In genomic region chr17:29769631-29770030, GRCm38 (mm10) we compare ENCODE assay signal across 14 mouse cellular contexts. TPM values are rescaled to one million over a fixed set of nuclear protein-coding genes. Genes with fewer than 3 reads are reported as not detected.
A peak's percentile ranks its signal among the peaks of the same experiment; 100 is the strongest.
DNase-seq lines count a peak whose midpoint lies in the region; ATAC-seq and TF ChIP-seq lines count a peak whose summit lies in the region.
"Had no signal": no experiment of that assay in that cellular context is flagged by ENCODE, and none has a peak within 500 bp of the region (broad histone marks: within the 10 kb centered on the region; RNA-seq: fewer than 3 reads in every experiment).

No protein-coding gene starts in this region.

- TF ChIP-seq POLR2A in spleen, adult 2 months (IDR thresholded peaks at IDR 0.05; ENCODE audit: low read depth, low read length) = no peak

- H3K36me3 ChIP-seq in spleen, adult 2 months (ENCODE audit: control insufficient read depth, insufficient read depth, low read length) = no peaks in the 10 kb centered on the region
- H3K36me3 ChIP-seq in forebrain, embryonic 14.5 days (ENCODE audit: control insufficient read depth, insufficient read depth, low read length) = no peaks in the 10 kb centered on the region
- H3K36me3 ChIP-seq: forebrain, embryonic 10.5 days; heart, embryonic 12.5 days; midbrain, embryonic 12.5 days had no signal

- peaks cover 4% of the 10 kb centered on the region; the same call in 1 of the 2 replicates for H3K4me1 ChIP-seq in spleen, adult 2 months (ENCODE audit: control insufficient read depth, insufficient read depth, insufficient read length)
- H3K4me1 ChIP-seq in forebrain, embryonic 14.5 days (ENCODE audit: control insufficient read depth, insufficient read depth, low read length) = no peaks in the 10 kb centered on the region
- H3K4me1 ChIP-seq: midbrain, embryonic 12.5 days had no signal

- H3K27me3 ChIP-seq in spleen, adult 2 months (ENCODE audit: control insufficient read depth, insufficient read depth, low read length) = no peaks in the 10 kb centered on the region
- no peaks in the 10 kb centered on the region for H3K27me3 ChIP-seq in forebrain, embryonic 14.5 days (replicated peaks; ENCODE audit: control insufficient read depth, insufficient read depth, low read length)
- H3K27me3 ChIP-seq: midbrain, embryonic 12.5 days had no signal

- ATAC-seq in granulocyte monocyte progenitor cell, adult 5-6 weeks (replicated peaks; ENCODE audit: poor library complexity, severe bottlenecking) = peak; percentile 41
- ATAC-seq in forebrain, embryonic 14.5 days = no peak

- TF ChIP-seq CTCF in spleen, adult 2 months (IDR thresholded peaks at IDR 0.05; ENCODE audit: extremely low read depth, insufficient read depth, insufficient read length, insufficient replicate concordance) = no peak

- no peak overlapping the region for H3K9ac ChIP-seq in forebrain, embryonic 14.5 days (ENCODE audit: low read length)
- H3K9ac ChIP-seq: heart, embryonic 12.5 days; midbrain, embryonic 12.5 days had no signal

- WGBS in spleen, adult 2 months = 37% methylated on average over 10 of the region's 10 CpGs
- 84% methylated on average over 10 of the region's 10 CpGs for WGBS in forebrain, embryonic 14.5 days

- DNase-seq in spleen, adult 2 months (ENCODE audit: low read depth in 1 of 2, low spot score in 2 of 2) = peak in 1 of 2 experiments; percentile 8
- no peak for DNase-seq in spleen, adult 18-20 months
- peak; percentile 66 to 79 for DNase-seq in thymus, adult 18-20 months
- DNase-seq in left cerebral cortex, postnatal 36 days (ENCODE audit: low spot score in 2 of 2) = no peak
- DNase-seq in kidney, adult 8-10 months = no peak
- no peak for DNase-seq in forebrain, embryonic 14.5 days (ENCODE audit: low spot score)
- no peak for DNase-seq in frontal cortex, postnatal 25 days (ENCODE audit: low spot score in 2 of 2)
- DNase-seq: cerebellum, adult 2 months; kidney, adult 2 months had no signal

- intact Hi-C loops in left cerebral cortex, postnatal 36 days (cut with DNase I) = no loop called here

- H3K4me3 ChIP-seq in spleen, adult 2 months (ENCODE audit: extremely low read depth, insufficient read depth, insufficient read length) = no peak overlapping the region
- no peak overlapping the region for H3K4me3 ChIP-seq in forebrain, embryonic 14.5 days (ENCODE audit: low read depth, low read length)
- H3K4me3 ChIP-seq: forebrain, embryonic 10.5 days; heart, embryonic 12.5 days; midbrain, embryonic 12.5 days; myocyte had no signal

- no peak overlapping the region for H3K4me2 ChIP-seq in forebrain, embryonic 14.5 days (ENCODE audit: low read length)
- H3K4me2 ChIP-seq: heart, embryonic 12.5 days; midbrain, embryonic 12.5 days had no signal

- no peaks in the 10 kb centered on the region for H3K9me3 ChIP-seq in forebrain, embryonic 14.5 days (replicated peaks; ENCODE audit: control insufficient read depth, low read length)
- H3K9me3 ChIP-seq: forebrain, embryonic 10.5 days; heart, embryonic 12.5 days; midbrain, embryonic 12.5 days had no signal

- H3K27ac ChIP-seq in spleen, adult 2 months (ENCODE audit: insufficient read depth, low read length) = peak overlapping the region; percentile 73
- H3K27ac ChIP-seq in forebrain, embryonic 14.5 days (ENCODE audit: low read depth, low read length) = no peak overlapping the region
- H3K27ac ChIP-seq: forebrain, embryonic 10.5 days; midbrain, embryonic 12.5 days had no signal

RNA-seq across cellular contexts. Expression of gene Ccdc167, which starts 52.8 kb away (rescaled TPM):
- 5.4 and 6.1 TPM in 2 replicates for polyA plus RNA-seq in spleen, adult 2 months (2012; rRNA removed)
- 22.8 and 23.7 TPM in 2 replicates for total RNA-seq in granulocyte monocyte progenitor cell, adult 5-6 weeks (2014; fragmentation: Nextera tagmentation)
- 7.8 and 8.9 TPM in 2 replicates for total RNA-seq in granulocyte monocyte progenitor cell, adult 5-6 weeks (2017)
- 10 to 100 TPM; 15.3 to 22.4 TPM for total RNA-seq in left cerebral cortex, postnatal 36 days (2021)
- 12.8 and 14.0 TPM in 2 replicates for polyA plus RNA-seq in forebrain, embryonic 14.5 days (2014; fragmentation: Nextera tagmentation; extraction: Ambion mirVana)

Comparison
In these comparisons a context has a peak if more than half of its experiments do, and no peak if none do; other contexts are left out.
1. DNase-seq: peak in thymus, adult 18-20 months (2 of 2); none in spleen, adult 18-20 months (0 of 2), left cerebral cortex, postnatal 36 days (0 of 2), kidney, adult 8-10 months (0 of 2), forebrain, embryonic 14.5 days (single experiment) and frontal cortex, postnatal 25 days (0 of 2).